Mouse (Mus musculus) kidney, postnatal 0 days (tissue): ENCODE measurements around the gene Pdss2. TPM values are rescaled to one million over a fixed set of nuclear protein-coding genes. Genes with fewer than 3 reads are reported as not detected.

Experiments
- ATAC-seq: fragments of 200-750 bp; cut with Nextera tagmentation; replicated peaks from 2 replicates; pipeline ENCODE4 v1.8.0; 2017; ENCODE audit warnings: low read depth, moderate number of reproducible peaks, moderate TSS enrichment, moderate library complexity; ENCODE audit not compliant: low FRiP score
- DNase-seq: peaks from one replicate; pipeline ENCODE4 v3.0.0-alpha.2; 2016; ENCODE audit warnings: low spot score
- H3K27ac ChIP-seq: fragments of 300-500 bp; sonication (generic); 2 replicates; pipeline ENCODE4 v1.5.1; 2014; ENCODE audit warnings: mild to moderate bottlenecking
- H3K27me3 ChIP-seq: fragments of 300-500 bp; sonication (generic); 2 replicates; pipeline ENCODE4 v1.6.1; 2014; ENCODE audit warnings: low read length, mixed read lengths; ENCODE audit not compliant: insufficient read depth
- H3K36me3 ChIP-seq: fragments of 300-500 bp; sonication (generic); 2 replicates; pipeline ENCODE4 v1.6.1; 2014; ENCODE audit warnings: low read length, mixed read lengths; ENCODE audit not compliant: insufficient read depth
- H3K4me1 ChIP-seq: fragments of 300-500 bp; sonication (generic); replicated peaks from 2 replicates; pipeline ENCODE4 v1.6.1; 2014; ENCODE audit warnings: antibody characterized with exemption, low read length, mixed read lengths; ENCODE audit not compliant: insufficient read depth
- H3K4me2 ChIP-seq: fragments of 300-500 bp; sonication (generic); 2 replicates; pipeline ENCODE4 v1.6.1; 2014; ENCODE audit warnings: mild to moderate bottlenecking, low read length, moderate library complexity, mixed read lengths
- H3K4me3 ChIP-seq: fragments of 300-500 bp; sonication (generic); replicated peaks from 2 replicates; pipeline ENCODE4 v1.5.1; 2014; ENCODE audit warnings: low read depth, low read length
- H3K9ac ChIP-seq: fragments of 300-500 bp; sonication (generic); 2 replicates; pipeline ENCODE4 v1.6.1; 2014; ENCODE audit warnings: low read depth, low read length
- H3K9me3 ChIP-seq: fragments of 300-500 bp; sonication (generic); replicated peaks from 2 replicates; pipeline ENCODE4 v1.6.1; 2016; ENCODE audit warnings: low read length, inconsistent platforms, mixed read lengths
- CTCF ChIP-seq: IDR thresholded peaks from 2 replicates; pipeline ENCODE4 v1.5.1; 2016; ENCODE audit warnings: antibody characterized with exemption, low read depth, mild to moderate bottlenecking, moderate library complexity
- WGBS: fragments of 180-500 bp; shearing (Covaris S2); extraction: QIAGEN DNeasy Blood & Tissue Kit; methylation state at CpG from one replicate; pipeline ENCODE4 v1.1.7; 2014; 5-methylcytosine and 5-hydroxymethylcytosine counted together
- polyA plus RNA-seq: library from polyadenylated mRNA; unstranded; fragments of >200 nt; fragmentation: Nextera tagmentation; extraction: Ambion mirVana; gene quantifications from 2 replicates; pipeline ENCODE4 v1.2.1, GENCODE M21; 2015

Pdss2 gene
- polyA plus RNA-seq, 1 experiment from 2014 or later = 13.7 TPM

DNA sequence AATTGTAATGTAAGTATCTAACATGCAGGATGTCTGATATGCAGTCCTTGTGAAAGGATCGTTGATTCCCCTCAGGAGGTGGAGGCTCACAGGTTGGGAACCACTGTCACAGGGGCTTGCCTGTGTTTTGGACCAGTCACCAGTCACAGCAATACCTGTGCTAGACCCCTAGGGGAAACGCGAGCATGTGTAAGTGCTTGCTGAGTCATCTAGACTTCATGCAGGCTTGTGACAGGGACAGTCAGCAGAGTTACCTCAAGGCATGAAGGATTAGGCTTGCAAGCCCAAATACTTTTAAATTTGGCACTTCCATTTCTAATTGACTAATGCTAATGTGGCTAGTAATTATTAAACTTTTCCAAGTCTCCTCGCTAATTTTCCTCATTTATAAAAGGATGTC, 71.2 kb downstream of the Pdss2 start:
- Histone ChIP-seq H3K9me3 (no peaks in the 10 kb centered on the region), H3K36me3 (no peaks in the 10 kb centered on the region), H3K9ac (no peak overlapping the region), H3K4me1 (no peaks in the 10 kb centered on the region), H3K4me3 (no peak overlapping the region), H3K27ac (no peak overlapping the region), H3K27me3 (no peaks in the 10 kb centered on the region), H3K4me2 (no peak overlapping the region)
- no peak for ATAC-seq
- DNase-seq = no peak
- TF ChIP-seq CTCF = peak; percentile 28; the same call in 1 of the 2 replicates
- 69% methylated on average over 4 of the region's 4 CpGs for WGBS

DNA sequence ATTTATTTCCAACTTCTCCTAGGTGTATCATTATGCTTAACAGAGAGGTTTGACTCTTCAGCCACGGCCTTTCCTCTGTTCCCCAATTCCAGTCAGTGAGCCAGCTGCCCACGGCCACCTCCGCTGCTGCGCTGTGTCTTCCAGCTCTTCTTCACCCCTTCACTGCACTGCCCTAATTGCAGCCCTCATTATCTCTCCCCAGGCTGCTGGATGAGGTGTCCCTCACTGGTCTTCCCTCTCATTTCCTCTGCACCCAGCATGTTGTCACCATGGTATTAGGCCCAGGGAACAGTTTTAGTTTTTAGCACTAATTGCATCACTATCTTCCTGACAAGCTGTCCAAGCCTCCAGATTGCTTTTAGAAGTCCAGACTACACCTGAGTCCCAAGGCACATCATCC, 73.0 kb downstream of the Pdss2 start:
- no peak overlapping the region for H3K4me3 ChIP-seq
- ATAC-seq = no peak
- H3K9me3 ChIP-seq = no peaks in the 10 kb centered on the region
- H3K9ac ChIP-seq = no peak overlapping the region
- WGBS = 68% methylated on average over 4 of the region's 4 CpGs
- H3K27ac ChIP-seq = no peak overlapping the region
- no peak for DNase-seq
- H3K27me3 ChIP-seq = no peaks in the 10 kb centered on the region
- TF ChIP-seq CTCF = no peak
- no peak overlapping the region for H3K4me2 ChIP-seq
- no peaks in the 10 kb centered on the region for H3K4me1 ChIP-seq
- H3K36me3 ChIP-seq = no peaks in the 10 kb centered on the region

DNA sequence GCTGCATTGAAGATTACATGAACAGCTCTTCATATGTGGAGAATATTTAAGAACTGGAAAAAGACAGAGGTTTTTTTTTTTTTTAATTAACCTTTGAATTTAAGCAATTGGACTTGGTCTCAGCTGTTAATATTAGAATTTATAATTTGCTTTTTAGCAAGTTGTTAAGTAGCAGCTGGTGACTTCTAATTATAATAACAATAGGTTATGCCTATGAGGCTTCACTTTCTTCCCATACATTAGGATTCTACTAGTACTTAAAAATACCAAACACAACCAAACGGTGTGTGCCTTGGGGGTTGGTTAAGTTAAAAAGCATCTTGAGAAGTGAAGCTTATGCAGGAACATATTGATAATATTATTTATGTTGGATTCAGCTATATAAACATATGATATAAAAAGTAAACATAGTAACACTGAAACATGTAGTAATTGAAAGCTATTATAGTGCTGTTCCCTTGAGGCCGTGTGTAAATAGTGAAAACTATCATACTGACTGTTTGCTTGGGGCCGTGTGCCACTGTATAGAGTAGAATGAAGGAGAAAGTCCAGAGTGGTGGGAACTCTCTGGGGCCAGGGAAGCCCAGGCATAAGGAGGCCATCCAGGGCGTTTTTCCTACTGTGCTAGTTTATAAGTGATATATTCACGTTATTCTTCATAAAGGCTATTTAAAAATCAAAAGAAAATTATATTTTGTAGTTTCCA, 87.0 kb downstream of the Pdss2 start:
- no peak for ATAC-seq
- no peak for TF ChIP-seq CTCF

DNA sequence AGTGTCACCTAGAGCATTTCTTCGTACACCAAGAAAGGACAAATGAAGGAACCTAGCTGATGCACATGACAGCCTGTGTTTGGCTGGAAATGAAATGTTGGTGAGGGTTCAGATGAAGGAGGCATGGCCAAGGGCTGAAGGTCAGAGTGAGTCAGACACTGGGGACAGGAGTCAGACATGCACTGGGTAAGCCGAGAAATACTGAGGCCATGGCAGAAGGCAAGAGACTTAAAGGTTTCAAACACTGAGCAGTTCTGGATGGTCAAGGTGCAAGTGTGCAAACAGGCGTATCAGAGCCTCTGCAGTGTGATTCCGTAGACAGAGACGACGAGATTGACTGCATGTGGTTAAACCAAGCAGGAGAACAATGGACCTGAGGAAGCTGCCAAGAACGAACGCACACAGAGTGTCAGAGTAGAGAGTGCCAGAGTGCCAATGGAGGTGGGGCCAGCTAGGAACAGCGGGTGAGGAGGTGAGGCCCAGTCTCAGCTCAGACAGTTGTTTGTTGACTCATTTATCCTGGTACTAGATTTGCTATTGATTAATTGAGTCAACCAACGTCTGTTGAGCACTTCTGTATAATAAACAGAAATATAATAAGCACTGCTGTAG, 89.6 kb downstream of the Pdss2 start:
- Histone ChIP-seq H3K4me2 (no peak overlapping the region), H3K9ac (no peak overlapping the region), H3K4me3 (no peak overlapping the region), H3K27me3 (no peaks in the 10 kb centered on the region), H3K4me1 (no peaks in the 10 kb centered on the region), H3K36me3 (no peaks in the 10 kb centered on the region), H3K27ac (no peak overlapping the region), H3K9me3 (no peaks in the 10 kb centered on the region)
- DNase-seq (no peak), ATAC-seq (peak; percentile 82)
- no peak for TF ChIP-seq CTCF
- 59% methylated on average over 10 of the region's 10 CpGs for WGBS

More for the DNA sequence above, 87.0 kb downstream of the Pdss2 start:
- Histone ChIP-seq H3K4me3 (no peak overlapping the region), H3K9me3 (no peaks in the 10 kb centered on the region), H3K27me3 (no peaks in the 10 kb centered on the region), H3K36me3 (no peaks in the 10 kb centered on the region), H3K4me2 (no peak overlapping the region), H3K9ac (no peak overlapping the region), H3K4me1 (no peaks in the 10 kb centered on the region), H3K27ac (no peak overlapping the region)
- WGBS = 81% methylated on average over 5 of the region's 5 CpGs
- DNase-seq = no peak

DNA sequence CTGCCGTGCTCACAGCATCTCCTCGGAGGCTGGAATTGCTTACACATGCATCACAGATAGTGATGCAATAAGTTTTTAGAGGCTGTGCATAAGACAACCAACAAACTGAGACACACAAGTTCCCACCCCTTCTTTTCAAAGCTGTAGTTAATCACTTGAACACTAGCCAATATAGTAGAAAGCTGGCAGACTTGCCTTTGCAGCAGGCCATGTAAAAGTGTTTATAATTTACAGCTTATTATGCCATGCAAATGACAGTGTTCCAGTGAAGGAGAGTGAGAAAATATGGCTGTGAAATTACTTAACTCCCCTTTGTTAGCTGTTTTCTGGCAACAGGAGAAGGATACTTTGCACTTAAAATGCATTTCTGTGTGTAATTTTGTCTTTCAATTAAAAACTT, 90.9 kb downstream of the Pdss2 start:
- DNase-seq (no peak), ATAC-seq (no peak)
- TF ChIP-seq CTCF = no peak
- Histone ChIP-seq H3K9ac (no peak overlapping the region), H3K9me3 (no peaks in the 10 kb centered on the region), H3K4me3 (no peak overlapping the region), H3K4me2 (no peak overlapping the region), H3K36me3 (no peaks in the 10 kb centered on the region), H3K4me1 (no peaks in the 10 kb centered on the region), H3K27me3 (no peaks in the 10 kb centered on the region), H3K27ac (no peak overlapping the region)
- WGBS = 66% methylated on average over 2 of the region's 2 CpGs

DNA sequence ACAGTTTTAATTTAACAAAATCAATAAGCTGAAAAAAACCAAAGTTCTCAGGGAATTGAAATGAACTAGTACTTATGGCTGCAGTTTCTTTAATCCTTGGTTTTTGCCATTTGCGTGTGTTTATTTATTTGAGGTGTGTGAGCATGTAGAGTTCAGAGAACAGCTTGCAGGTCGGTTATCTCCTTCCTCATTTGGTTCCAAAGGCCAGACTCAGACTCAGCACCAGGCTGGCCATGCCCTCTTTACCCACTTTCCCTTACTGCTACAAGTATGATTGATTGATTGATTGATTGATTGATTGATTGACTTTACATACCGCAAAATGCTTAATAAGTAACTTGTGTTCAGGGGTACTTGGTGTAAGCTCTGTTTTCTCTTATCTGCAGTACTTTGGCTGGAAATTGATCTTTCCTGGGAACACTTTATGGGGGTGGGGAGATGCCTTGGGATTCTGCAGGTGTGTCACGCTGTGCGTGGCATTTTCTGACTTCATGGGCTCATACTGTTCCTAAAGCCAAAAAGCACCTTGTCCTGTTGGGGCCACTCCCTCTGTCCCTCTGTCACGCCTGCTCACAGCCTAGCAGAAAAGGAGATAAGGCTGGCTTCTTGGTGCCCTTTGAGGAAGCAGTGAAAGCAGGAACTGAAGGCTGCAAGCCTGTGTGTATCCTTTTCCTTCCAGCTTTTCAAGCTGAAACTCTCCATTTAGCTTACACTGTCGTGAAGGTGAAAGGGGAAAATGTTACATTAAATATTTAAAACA, 91.6 kb downstream of the Pdss2 start:
- Histone ChIP-seq H3K27ac (no peak overlapping the region), H3K4me2 (no peak overlapping the region), H3K4me3 (no peak overlapping the region), H3K27me3 (no peaks in the 10 kb centered on the region), H3K36me3 (no peaks in the 10 kb centered on the region), H3K9me3 (no peaks in the 10 kb centered on the region), H3K4me1 (no peaks in the 10 kb centered on the region), H3K9ac (no peak overlapping the region)
- 59% methylated on average over 7 of the region's 7 CpGs for WGBS
- no peak for TF ChIP-seq CTCF
- no peak for ATAC-seq
- DNase-seq = no peak
